Mouse (Mus musculus) erythroblast, embryonic 14.5 days (primary cell): ENCODE data around the gene Slc22a16. TPM values are rescaled to one million over a fixed set of nuclear protein-coding genes. Genes with fewer than 3 reads are reported as not detected.
"Not testable (repeated sequence)": the region's sequence is repeated elsewhere in the genome, so short reads cannot be mapped to it uniquely, and the experiment has no call there.

Source experiments
- H3K27me3 ChIP-seq: 2 replicates; pipeline ENCODE4 v1.6.1; 2012; ENCODE audit warnings: inconsistent platforms; ENCODE audit not compliant: control insufficient read depth
- H3K36me3 ChIP-seq: 2 replicates; pipeline ENCODE4 v1.6.1; 2012; ENCODE audit warnings: mild to moderate bottlenecking, inconsistent platforms; ENCODE audit not compliant: control insufficient read depth
- H3K4me1 ChIP-seq: 2 replicates; pipeline ENCODE4 v1.6.1; 2012; ENCODE audit warnings: inconsistent platforms; ENCODE audit not compliant: control insufficient read depth
- H3K4me3 ChIP-seq: replicated peaks from 2 replicates; pipeline ENCODE3; 2012; ENCODE audit warnings: moderate library complexity, mild to moderate bottlenecking, inconsistent platforms
- H3K9me3 ChIP-seq: 2 replicates; pipeline ENCODE4 v1.6.1; 2012; ENCODE audit warnings: low read length, inconsistent platforms, mixed read lengths; ENCODE audit not compliant: control insufficient read depth
- GATA1 ChIP-seq: IDR thresholded peaks from 2 replicates; pipeline ENCODE4 v1.6.1; 2012; ENCODE audit warnings: low read length, inconsistent platforms, mixed read lengths
- TAL1 ChIP-seq: IDR thresholded peaks from 3 replicates; pipeline ENCODE4 v1.6.1; 2012; ENCODE audit warnings: low read length, inconsistent platforms, mixed read lengths
- polyA plus RNA-seq: library from polyadenylated mRNA; stranded (reverse); fragments of >175 nt; gene quantifications from 2 replicates; pipeline ENCODE4 v1.2.3, GENCODE M21; 2012

Gene Slc22a16
- polyA plus RNA-seq, 1 experiment: not detected

GRCm38 (mm10) chr10:40528668-40529067 is 41.5 kb upstream of the Slc22a16 start:
- Histone ChIP-seq H3K9me3 (0 out of 2 replicates have a peak, but pooled peaks cover 2% of the 10 kb centered on the region), H3K4me1 (peaks cover 19% of the 10 kb centered on the region), H3K36me3 (no peaks in the 10 kb centered on the region), H3K27me3 (peaks cover 12% of the 10 kb centered on the region), H3K4me3 (no peak overlapping the region)
- no peak for TF ChIP-seq TAL1
- TF ChIP-seq GATA1: no peak

GRCm38 (mm10) chr10:40529617-40530016 is 40.5 kb upstream of the Slc22a16 start:
- Histone ChIP-seq H3K4me3 (no peak overlapping the region), H3K4me1 (peaks cover 19% of the 10 kb centered on the region), H3K27me3 (peaks cover 12% of the 10 kb centered on the region), H3K36me3 (no peaks in the 10 kb centered on the region), H3K9me3 (0 out of 2 replicates have a peak, but pooled peaks cover 2% of the 10 kb centered on the region)
- TF ChIP-seq TAL1 (no peak), GATA1 (no peak)

- Histone ChIP-seq H3K4me1 (peaks cover 16% of the 10 kb centered on the region), H3K9me3 (0 out of 2 replicates have a peak, but pooled peaks cover 2% of the 10 kb centered on the region), H3K4me3 (no peak overlapping the region), H3K27me3 (peaks cover 12% of the 10 kb centered on the region), H3K36me3 (no peaks in the 10 kb centered on the region)
- TF ChIP-seq GATA1 (no peak), TAL1 (no peak)
Measured at GRCm38 (mm10) chr10:40530661-40531060, 39.5 kb upstream of the Slc22a16 start.

GRCm38 (mm10) chr10:40532586-40532985 is 37.5 kb upstream of the Slc22a16 start:
- not testable (repeated sequence) for H3K4me1 ChIP-seq, H3K36me3 ChIP-seq, H3K27me3 ChIP-seq, H3K4me3 ChIP-seq, H3K9me3 ChIP-seq

GRCm38 (mm10) chr10:40541351-40541750 is 28.8 kb upstream of the Slc22a16 start:
- Histone ChIP-seq H3K4me1 (no peaks in the 10 kb centered on the region), H3K9me3 (no peaks in the 10 kb centered on the region), H3K36me3 (no peaks in the 10 kb centered on the region), H3K4me3 (no peak overlapping the region), H3K27me3 (no peaks in the 10 kb centered on the region)
- no peak for TF ChIP-seq TAL1
- no peak for TF ChIP-seq GATA1

GRCm38 (mm10) chr10:40549317-40549716 is 20.8 kb upstream of the Slc22a16 start:
- Histone ChIP-seq H3K4me3 (no peak overlapping the region), H3K4me1 (no peaks in the 10 kb centered on the region), H3K36me3 (no peaks in the 10 kb centered on the region), H3K9me3 (no peaks in the 10 kb centered on the region), H3K27me3 (no peaks in the 10 kb centered on the region)
- TF ChIP-seq TAL1: no peak
- TF ChIP-seq GATA1: no peak

- TF ChIP-seq GATA1 (no peak), TAL1 (no peak)
- H3K9me3 ChIP-seq: no peaks in the 10 kb centered on the region
- H3K36me3 ChIP-seq: no peaks in the 10 kb centered on the region
- H3K27me3 ChIP-seq: no peaks in the 10 kb centered on the region
- no peaks in the 10 kb centered on the region for H3K4me1 ChIP-seq
- H3K4me3 ChIP-seq: no peak overlapping the region
Measured at GRCm38 (mm10) chr10:40551801-40552200, 18.3 kb upstream of the Slc22a16 start.

GRCm38 (mm10) chr10:40565695-40566094 is 4.4 kb upstream of the Slc22a16 start:
- not testable (repeated sequence) for H3K36me3 ChIP-seq, H3K4me1 ChIP-seq, H3K27me3 ChIP-seq, H3K4me3 ChIP-seq
- H3K9me3 ChIP-seq: peaks cover 14% of the 10 kb centered on the region

GRCm38 (mm10) chr10:40575912-40576634 is 5.9 kb downstream of the Slc22a16 start:
- Histone ChIP-seq H3K36me3 (no peaks in the 10 kb centered on the region), H3K27me3 (no peaks in the 10 kb centered on the region), H3K4me3 (no peak overlapping the region), H3K4me1 (no peaks in the 10 kb centered on the region), H3K9me3 (peaks cover 3% of the 10 kb centered on the region; the same call in 1 of the 2 replicates)
- no peak for TF ChIP-seq GATA1
- TF ChIP-seq TAL1: no peak
